23 mouse cellular contexts compared by ENCODE assay signal in genomic region chr6:96266456-96266855, GRCm38 (mm10).
DNase-seq lines count a peak whose midpoint lies in the region; ATAC-seq lines count a peak whose summit lies in the region.
"Had no signal": no experiment of that assay in that cellular context is flagged by ENCODE, and none has a peak within 500 bp of the region (broad histone marks: within the 10 kb centered on the region; RNA-seq: fewer than 3 reads in every experiment).

No protein-coding gene starts in this region.

- no peaks in the 10 kb centered on the region for H3K4me1 ChIP-seq in lung, embryonic 16.5 days (replicated peaks; ENCODE audit: control insufficient read depth, insufficient read depth, low read length)
- H3K4me1 ChIP-seq: embryonic facial prominence, embryonic 13.5 days; embryonic facial prominence, embryonic 15.5 days; forebrain, embryonic 10.5 days; forebrain, embryonic 12.5 days had no signal

- WGBS in lung, embryonic 16.5 days, result 49% methylated on average over 4 of the region's 4 CpGs

- no peak overlapping the region for H3K4me2 ChIP-seq in lung, embryonic 16.5 days (ENCODE audit: low read depth, low read length)
- H3K4me2 ChIP-seq: embryonic facial prominence, embryonic 13.5 days; embryonic facial prominence, embryonic 15.5 days; forebrain, embryonic 12.5 days had no signal

- no peak for DNase-seq in lung, postnatal 25 days (ENCODE audit: low spot score)
- peak; percentile 23 for DNase-seq in lung, postnatal 10 days
- peak; percentile 6 for DNase-seq in lung, postnatal 14 days
- peak; percentile 20 to 32 for DNase-seq in lung, postnatal 4 days
- DNase-seq in left cerebral cortex, adult 8-10 months (ENCODE audit: low spot score in 2 of 2), result no peak
- no peak for DNase-seq in heart, adult 8-10 months (ENCODE audit: low spot score)
- DNase-seq: adrenal gland, adult 2 months; adrenal gland, postnatal 10 days; adrenal gland, postnatal 25 days; cerebellum, adult 11 months; cerebellum, adult 18-20 months; cerebellum, adult 8-10 months; cerebellum, adult 9-11 months; cerebellum, postnatal 14 days; cerebellum, postnatal 36 days; embryo, embryonic 11 days had no signal

- H3K27ac ChIP-seq in lung, embryonic 16.5 days (ENCODE audit: low read length), result no peak overlapping the region
- H3K27ac ChIP-seq: embryonic facial prominence, embryonic 13.5 days; embryonic facial prominence, embryonic 15.5 days; forebrain, embryonic 10.5 days; forebrain, embryonic 12.5 days had no signal

- no peaks in the 10 kb centered on the region for H3K36me3 ChIP-seq in lung, embryonic 16.5 days (ENCODE audit: control insufficient read depth, insufficient read depth, low read length)
- H3K36me3 ChIP-seq: embryonic facial prominence, embryonic 13.5 days; embryonic facial prominence, embryonic 15.5 days; forebrain, embryonic 10.5 days; forebrain, embryonic 12.5 days had no signal

- no peaks in the 10 kb centered on the region for H3K9me3 ChIP-seq in lung, embryonic 16.5 days (ENCODE audit: control insufficient read depth, low read length)
- H3K9me3 ChIP-seq: embryonic facial prominence, embryonic 13.5 days; embryonic facial prominence, embryonic 15.5 days; forebrain, embryonic 10.5 days; forebrain, embryonic 12.5 days had no signal

- no peak overlapping the region for H3K9ac ChIP-seq in lung, embryonic 16.5 days (ENCODE audit: low read length)
- H3K9ac ChIP-seq: embryonic facial prominence, embryonic 13.5 days; embryonic facial prominence, embryonic 15.5 days; forebrain, embryonic 12.5 days had no signal

- no peaks in the 10 kb centered on the region for H3K27me3 ChIP-seq in lung, embryonic 16.5 days (ENCODE audit: control insufficient read depth, insufficient read depth, low read depth, low read length)
- H3K27me3 ChIP-seq: embryonic facial prominence, embryonic 13.5 days; embryonic facial prominence, embryonic 15.5 days; forebrain, embryonic 12.5 days had no signal

- H3K4me3 ChIP-seq in lung, embryonic 16.5 days (ENCODE audit: low read length), result no peak overlapping the region
- H3K4me3 ChIP-seq: embryonic facial prominence, embryonic 13.5 days; embryonic facial prominence, embryonic 15.5 days; erythroblast, embryonic 14.5 days; forebrain, embryonic 10.5 days; forebrain, embryonic 12.5 days had no signal

- peak; percentile 69 for ATAC-seq in lung, embryonic 16.5 days (ENCODE audit: low read depth)
- ATAC-seq: forebrain, embryonic 14.5 days had no signal

Comparison
In these comparisons a context has a peak if more than half of its experiments do, and no peak if none do; other contexts are left out.
1. DNase-seq: peak in lung, postnatal 10 days (single experiment), lung, postnatal 14 days (single experiment) and lung, postnatal 4 days (2 of 2); none in lung, postnatal 25 days (single experiment), left cerebral cortex, adult 8-10 months (0 of 2) and heart, adult 8-10 months (single experiment).